Mouse (Mus musculus) hindbrain, embryonic 14.5 days (tissue): ENCODE measurements around the gene Gjb5. TPM values are rescaled to one million over a fixed set of nuclear protein-coding genes. Genes with fewer than 3 reads are reported as not detected.

ENCODE experiments used
- ATAC-seq: fragments of 200-750 bp; cut with Nextera tagmentation; 2 replicates; pipeline ENCODE4 v1.8.0; 2017; ENCODE audit warnings: moderate number of reproducible peaks, mild to moderate bottlenecking, moderate TSS enrichment, moderate library complexity; ENCODE audit not compliant: low FRiP score
- DNase-seq: peaks from one replicate; pipeline ENCODE4 v3.0.0-alpha.2; 2015; ENCODE audit warnings: low spot score
- H3K27ac ChIP-seq: fragments of 300-500 bp; sonication (generic); 2 replicates; pipeline ENCODE4 v1.5.1; 2014; ENCODE audit warnings: mild to moderate bottlenecking, moderate library complexity
- H3K27me3 ChIP-seq: fragments of 300-500 bp; sonication (generic); 2 replicates; pipeline ENCODE4 v1.6.1; 2014; ENCODE audit warnings: mild to moderate bottlenecking, low read length, mixed read lengths; ENCODE audit not compliant: control insufficient read depth, insufficient read depth
- H3K36me3 ChIP-seq: fragments of 300-500 bp; sonication (generic); replicated peaks from 2 replicates; pipeline ENCODE4 v1.6.1; 2014; ENCODE audit not compliant: control insufficient read depth, insufficient read depth
- H3K4me1 ChIP-seq: fragments of 300-500 bp; sonication (generic); replicated peaks from 2 replicates; pipeline ENCODE4 v1.6.1; 2014; ENCODE audit warnings: antibody characterized with exemption, low read length, mixed read lengths; ENCODE audit not compliant: control insufficient read depth, insufficient read depth
- H3K4me2 ChIP-seq: fragments of 300-500 bp; sonication (generic); replicated peaks from 2 replicates; pipeline ENCODE4 v1.6.1; 2014; ENCODE audit warnings: mild to moderate bottlenecking, moderate library complexity
- H3K4me3 ChIP-seq: fragments of 300-500 bp; sonication (generic); replicated peaks from 2 replicates; pipeline ENCODE4 v1.5.1; 2014; ENCODE audit warnings: mild to moderate bottlenecking, low read length
- H3K9ac ChIP-seq: fragments of 300-500 bp; sonication (generic); 2 replicates; pipeline ENCODE4 v1.6.1; 2014
- H3K9me3 ChIP-seq: fragments of 300-500 bp; sonication (generic); 2 replicates; pipeline ENCODE4 v1.6.1; 2016; ENCODE audit warnings: low read length; ENCODE audit not compliant: control insufficient read depth
- WGBS: fragments of 180-500 bp; shearing (Covaris S2); extraction: QIAGEN DNeasy Blood & Tissue Kit; methylation state at CpG from one replicate; pipeline ENCODE4 v1.1.7; 2014; 5-methylcytosine and 5-hydroxymethylcytosine counted together
- polyA plus RNA-seq: library from polyadenylated mRNA; unstranded; fragments of >200 nt; fragmentation: Nextera tagmentation; extraction: Ambion mirVana; gene quantifications from 2 replicates; pipeline ENCODE4 v1.2.1, GENCODE M21; 2014

The Gjb5 gene
- polyA plus RNA-seq, 1 experiment from 2014 or later, result 0.21 TPM

- 55% methylated on average over 8 of the region's 8 CpGs for WGBS
- no peak overlapping the region for H3K9ac ChIP-seq
- no peak overlapping the region for H3K4me3 ChIP-seq
- no peak for DNase-seq
- H3K27me3 ChIP-seq, result no peaks in the 10 kb centered on the region
- H3K27ac ChIP-seq, result no peak overlapping the region
- H3K4me2 ChIP-seq, result no peak overlapping the region
- ATAC-seq, result no peak
- 0 out of 2 replicates have a peak, but pooled peaks cover 3% of the 10 kb centered on the region for H3K4me1 ChIP-seq
- H3K9me3 ChIP-seq, result no peaks in the 10 kb centered on the region
- no peaks in the 10 kb centered on the region for H3K36me3 ChIP-seq
Measured at GRCm38 (mm10) chr4:127373491-127373890, 15.5 kb upstream of the Gjb5 start.

GRCm38 (mm10) chr4:127371546-127371945 is 13.6 kb upstream of the Gjb5 start:
- H3K27me3 ChIP-seq, result no peaks in the 10 kb centered on the region
- no peaks in the 10 kb centered on the region for H3K9me3 ChIP-seq
- no peak overlapping the region for H3K9ac ChIP-seq
- ATAC-seq (no peak), DNase-seq (no peak)
- no peak overlapping the region for H3K4me3 ChIP-seq
- H3K36me3 ChIP-seq, result no peaks in the 10 kb centered on the region
- 70% methylated on average over 5 of the region's 5 CpGs for WGBS
- no peak overlapping the region for H3K27ac ChIP-seq
- H3K4me1 ChIP-seq, result 0 out of 2 replicates have a peak, but pooled peaks cover 3% of the 10 kb centered on the region
- no peak overlapping the region for H3K4me2 ChIP-seq

- H3K9me3 ChIP-seq, result no peaks in the 10 kb centered on the region
- H3K4me1 ChIP-seq, result 0 out of 2 replicates have a peak, but pooled peaks cover 10% of the 10 kb centered on the region
- WGBS, result 54% methylated on average over 2 of the region's 2 CpGs
- no peaks in the 10 kb centered on the region for H3K27me3 ChIP-seq
- H3K27ac ChIP-seq, result no peak overlapping the region
- H3K4me2 ChIP-seq, result no peak overlapping the region
- H3K9ac ChIP-seq, result no peak overlapping the region
- no peak overlapping the region for H3K4me3 ChIP-seq
- H3K36me3 ChIP-seq, result no peaks in the 10 kb centered on the region
- ATAC-seq (no peak), DNase-seq (no peak)
Measured at GRCm38 (mm10) chr4:127370447-127370846, 12.5 kb upstream of the Gjb5 start.

GRCm38 (mm10) chr4:127368379-127368973 is 10.5 kb upstream of the Gjb5 start:
- ATAC-seq (peak; percentile 58; the same call in 1 of the 2 replicates), DNase-seq (peak; percentile 89)
- no peaks in the 10 kb centered on the region for H3K27me3 ChIP-seq
- H3K4me2 ChIP-seq, result no peak overlapping the region
- no peaks in the 10 kb centered on the region for H3K36me3 ChIP-seq
- H3K27ac ChIP-seq, result no peak overlapping the region
- 0 out of 2 replicates have a peak, but pooled peaks cover 9% of the 10 kb centered on the region for H3K4me1 ChIP-seq
- no peak overlapping the region for H3K4me3 ChIP-seq
- 31% methylated on average over 13 of the region's 13 CpGs for WGBS
- H3K9me3 ChIP-seq, result no peaks in the 10 kb centered on the region
- no peak overlapping the region for H3K9ac ChIP-seq

GRCm38 (mm10) chr4:127365834-127366233 is 7.9 kb upstream of the Gjb5 start:
- no peaks in the 10 kb centered on the region for H3K36me3 ChIP-seq
- no peak; the same call in 1 of the 2 replicates for ATAC-seq
- DNase-seq, result no peak
- H3K4me1 ChIP-seq, result 0 out of 2 replicates have a peak, but pooled peaks cover 7% of the 10 kb centered on the region
- 12% methylated on average over 4 of the region's 4 CpGs for WGBS
- no peaks in the 10 kb centered on the region for H3K27me3 ChIP-seq
- no peak overlapping the region for H3K27ac ChIP-seq
- no peak overlapping the region for H3K4me2 ChIP-seq
- no peak overlapping the region for H3K9ac ChIP-seq
- H3K9me3 ChIP-seq, result no peaks in the 10 kb centered on the region
- H3K4me3 ChIP-seq, result no peak overlapping the region

GRCm38 (mm10) chr4:127365433-127365832 is 7.5 kb upstream of the Gjb5 start:
- Histone ChIP-seq H3K4me2 (no peak overlapping the region), H3K27me3 (no peaks in the 10 kb centered on the region), H3K36me3 (no peaks in the 10 kb centered on the region), H3K9me3 (no peaks in the 10 kb centered on the region), H3K9ac (no peak overlapping the region), H3K27ac (no peak overlapping the region), H3K4me1 (0 out of 2 replicates have a peak, but pooled peaks cover 7% of the 10 kb centered on the region), H3K4me3 (no peak overlapping the region)
- DNase-seq (no peak), ATAC-seq (no peak)
- WGBS, result 17% methylated on average over 5 of the region's 5 CpGs

- DNase-seq, result no peak
- Histone ChIP-seq H3K27ac (no peak overlapping the region), H3K9me3 (no peaks in the 10 kb centered on the region), H3K4me3 (no peak overlapping the region), H3K9ac (no peak overlapping the region), H3K36me3 (no peaks in the 10 kb centered on the region), H3K4me2 (no peak overlapping the region), H3K4me1 (0 out of 2 replicates have a peak, but pooled peaks cover 7% of the 10 kb centered on the region), H3K27me3 (no peaks in the 10 kb centered on the region)
- ATAC-seq, result no peak
- WGBS, result 56% methylated on average over 6 of the region's 6 CpGs
Measured at GRCm38 (mm10) chr4:127364431-127364830, 6.5 kb upstream of the Gjb5 start.

- 61% methylated on average over 4 of the region's 4 CpGs for WGBS
- H3K9ac ChIP-seq, result no peak overlapping the region
- no peaks in the 10 kb centered on the region for H3K36me3 ChIP-seq
- H3K4me2 ChIP-seq, result no peak overlapping the region
- H3K27me3 ChIP-seq, result no peaks in the 10 kb centered on the region
- H3K4me1 ChIP-seq, result 0 out of 2 replicates have a peak, but pooled peaks cover 7% of the 10 kb centered on the region
- H3K27ac ChIP-seq, result no peak overlapping the region
- no peak overlapping the region for H3K4me3 ChIP-seq
- DNase-seq (no peak), ATAC-seq (no peak)
- no peaks in the 10 kb centered on the region for H3K9me3 ChIP-seq
Measured at GRCm38 (mm10) chr4:127363331-127363730, 5.3 kb upstream of the Gjb5 start.

- Histone ChIP-seq H3K9me3 (no peaks in the 10 kb centered on the region), H3K36me3 (no peaks in the 10 kb centered on the region), H3K4me2 (no peak overlapping the region), H3K27ac (no peak overlapping the region), H3K4me3 (no peak overlapping the region), H3K4me1 (0 out of 2 replicates have a peak, but pooled peaks cover 7% of the 10 kb centered on the region), H3K27me3 (no peaks in the 10 kb centered on the region), H3K9ac (no peak overlapping the region)
- 94% methylated on average over 3 of the region's 3 CpGs for WGBS
- DNase-seq (no peak), ATAC-seq (no peak)
Measured at GRCm38 (mm10) chr4:127362520-127362919, 4.5 kb upstream of the Gjb5 start.
